Mouse (Mus musculus) forebrain, embryonic 16.5 days (tissue): ENCODE results near the gene Mrpl23. TPM values are rescaled to one million over a fixed set of nuclear protein-coding genes. Genes with fewer than 3 reads are reported as not detected.

ENCODE experiments used
- ATAC-seq: fragments of 200-750 bp; cut with Nextera tagmentation; 2 replicates; pipeline ENCODE4 v1.8.0; 2017; ENCODE audit warnings: mild to moderate bottlenecking, moderate library complexity
- H3K27ac ChIP-seq: fragments of 300-500 bp; sonication (generic); 2 replicates; pipeline ENCODE4 v1.5.1; 2014; ENCODE audit warnings: low read length, control low read depth
- H3K27me3 ChIP-seq: fragments of 300-500 bp; sonication (generic); replicated peaks from 2 replicates; pipeline ENCODE4 v1.6.1; 2014; ENCODE audit warnings: low read length; ENCODE audit not compliant: control insufficient read depth, insufficient read depth
- H3K36me3 ChIP-seq: fragments of 300-500 bp; sonication (generic); 2 replicates; pipeline ENCODE4 v1.6.1; 2014; ENCODE audit not compliant: control insufficient read depth, insufficient read depth
- H3K4me1 ChIP-seq: fragments of 300-500 bp; sonication (generic); replicated peaks from 2 replicates; pipeline ENCODE4 v1.6.1; 2014; ENCODE audit warnings: low read length; ENCODE audit not compliant: control insufficient read depth, insufficient read depth
- H3K4me2 ChIP-seq: fragments of 300-500 bp; sonication (generic); 2 replicates; pipeline ENCODE4 v1.6.1; 2014; ENCODE audit warnings: mild to moderate bottlenecking, low read length, control low read depth
- H3K4me3 ChIP-seq: fragments of 300-500 bp; sonication (generic); replicated peaks from 2 replicates; pipeline ENCODE4 v1.5.1; 2014; ENCODE audit warnings: mild to moderate bottlenecking, low read length, control low read depth
- H3K9ac ChIP-seq: fragments of 300-500 bp; sonication (generic); replicated peaks from 2 replicates; pipeline ENCODE4 v1.6.1; 2014; ENCODE audit warnings: low read depth, low read length, control low read depth
- H3K9me3 ChIP-seq: fragments of 300-500 bp; sonication (generic); 2 replicates; pipeline ENCODE4 v1.6.1; 2016; ENCODE audit warnings: low read length; ENCODE audit not compliant: control insufficient read depth
- WGBS: fragments of 180-500 bp; shearing (Covaris S2); extraction: QIAGEN DNeasy Blood & Tissue Kit; methylation state at CpG from one replicate; pipeline ENCODE4 v1.1.7; 2014; 5-methylcytosine and 5-hydroxymethylcytosine counted together
- polyA plus RNA-seq: library from polyadenylated mRNA; unstranded; fragments of >200 nt; fragmentation: Nextera tagmentation; extraction: Ambion mirVana; gene quantifications from 2 replicates; pipeline ENCODE4 v1.2.1, GENCODE M21; 2015

Gene Mrpl23
- polyA plus RNA-seq, 1 experiment from 2014 or later: 23.0 TPM

DNA sequence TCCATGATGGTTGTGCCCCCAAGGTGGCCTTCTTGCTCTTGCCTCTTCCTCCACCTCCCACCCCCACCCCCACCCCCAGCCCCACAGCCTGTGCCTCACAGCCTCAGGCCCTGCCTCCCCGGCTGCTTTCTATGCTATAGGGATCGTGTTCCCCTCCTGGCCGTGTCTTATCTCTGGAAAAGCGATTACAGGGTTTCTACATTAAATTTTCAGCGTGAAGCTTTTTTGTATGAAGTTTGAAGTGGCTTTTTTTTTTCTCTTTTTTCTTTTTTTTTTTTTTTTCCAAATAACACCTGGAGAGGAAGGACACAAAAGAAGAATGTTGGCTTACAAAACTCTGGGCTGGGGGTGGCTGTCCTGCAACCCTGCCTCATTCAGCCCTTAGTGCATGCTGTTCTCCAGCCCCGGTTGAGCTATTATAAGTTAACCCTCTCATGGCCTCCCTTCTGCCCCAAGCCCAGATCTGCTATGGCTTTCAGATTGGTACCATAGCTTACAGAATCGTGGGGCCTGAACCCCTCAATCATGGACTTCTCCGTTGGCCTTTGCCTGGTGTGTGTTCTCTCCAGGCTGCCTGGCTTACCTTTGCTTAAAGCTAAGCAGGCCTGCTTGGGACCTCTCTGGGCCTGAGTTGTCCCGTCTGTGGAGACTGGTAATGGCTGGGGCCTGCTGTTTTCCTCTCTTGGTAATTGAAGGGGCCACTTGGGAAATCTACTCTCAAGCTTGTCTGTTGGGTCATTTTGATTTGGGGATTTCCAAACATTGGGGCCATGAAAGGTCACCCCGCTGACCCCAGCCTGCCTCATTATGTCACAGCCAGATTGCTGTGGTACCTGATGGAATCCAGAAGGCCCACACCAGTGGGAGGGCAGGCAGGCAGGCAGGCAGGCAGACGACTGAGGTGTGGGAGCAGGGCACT lies 21.2 kb downstream of the Mrpl23 start:
- no peaks in the 10 kb centered on the region for H3K36me3 ChIP-seq
- no peak for ATAC-seq
- H3K4me3 ChIP-seq: no peak overlapping the region
- no peaks in the 10 kb centered on the region for H3K9me3 ChIP-seq
- peaks cover 14% of the 10 kb centered on the region for H3K4me1 ChIP-seq
- 45% methylated on average over 11 of the region's 11 CpGs for WGBS
- peak overlapping the region; percentile 49 for H3K27ac ChIP-seq
- H3K27me3 ChIP-seq: no peaks in the 10 kb centered on the region
- H3K4me2 ChIP-seq: no peak overlapping the region
- no peak overlapping the region for H3K9ac ChIP-seq

DNA sequence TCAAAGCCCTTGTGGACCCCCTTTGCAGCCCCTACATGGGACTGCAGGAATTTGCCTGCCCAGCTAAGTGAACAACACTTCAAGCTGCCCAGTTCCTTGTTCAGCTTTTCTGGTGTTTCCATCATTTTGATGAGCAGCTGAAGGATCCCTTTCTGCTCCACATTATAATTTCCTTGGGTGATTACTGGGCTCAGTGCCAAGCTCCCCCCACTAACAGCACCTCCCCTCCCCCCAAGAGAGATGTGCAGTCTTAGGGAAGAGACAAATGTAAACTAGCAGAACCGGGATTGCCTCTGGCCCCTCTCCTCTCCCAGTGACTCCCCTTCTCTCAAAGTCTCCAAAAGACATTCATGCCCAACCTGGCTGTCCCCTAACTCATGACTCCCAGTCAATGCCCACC lies 22.1 kb downstream of the Mrpl23 start:
- ATAC-seq: peak; percentile 52; the same call in 1 of the 2 replicates

GRCm38 (mm10) chr7:142555366-142556088 lies 23.0 kb downstream of the Mrpl23 start:
- Histone ChIP-seq H3K4me2 (no peak overlapping the region), H3K4me1 (peaks cover 14% of the 10 kb centered on the region), H3K9me3 (no peaks in the 10 kb centered on the region), H3K9ac (no peak overlapping the region), H3K36me3 (no peaks in the 10 kb centered on the region), H3K27me3 (no peaks in the 10 kb centered on the region), H3K27ac (no peak overlapping the region), H3K4me3 (no peak overlapping the region)
- 92% methylated on average over 8 of the region's 8 CpGs for WGBS
- no peak for ATAC-seq

More for the DNA sequence above, 22.1 kb downstream of the Mrpl23 start:
- H3K4me1 ChIP-seq: peaks cover 14% of the 10 kb centered on the region
- H3K4me3 ChIP-seq: no peak overlapping the region
- H3K36me3 ChIP-seq: no peaks in the 10 kb centered on the region
- H3K27ac ChIP-seq: peak overlapping the region; percentile 49
- no peak overlapping the region for H3K9ac ChIP-seq
- 7% methylated on average over 1 of the region's 1 CpGs for WGBS
- no peaks in the 10 kb centered on the region for H3K27me3 ChIP-seq
- no peaks in the 10 kb centered on the region for H3K9me3 ChIP-seq
- no peak overlapping the region for H3K4me2 ChIP-seq

- Histone ChIP-seq H3K4me1 (peaks cover 14% of the 10 kb centered on the region), H3K36me3 (no peaks in the 10 kb centered on the region), H3K9ac (no peak overlapping the region), H3K4me3 (no peak overlapping the region), H3K9me3 (no peaks in the 10 kb centered on the region), H3K27me3 (no peaks in the 10 kb centered on the region), H3K4me2 (no peak overlapping the region), H3K27ac (no peak overlapping the region)
- ATAC-seq: no peak
- WGBS: 95% methylated on average over 2 of the region's 2 CpGs
Observed at GRCm38 (mm10) chr7:142556089-142556476, 23.6 kb downstream of the Mrpl23 start.

GRCm38 (mm10) chr7:142557696-142558095 lies 25.2 kb downstream of the Mrpl23 start:
- no peak overlapping the region for H3K4me2 ChIP-seq
- no peak overlapping the region for H3K9ac ChIP-seq
- WGBS: 24% methylated on average over 6 of the region's 6 CpGs
- no peaks in the 10 kb centered on the region for H3K9me3 ChIP-seq
- H3K4me3 ChIP-seq: no peak overlapping the region
- no peaks in the 10 kb centered on the region for H3K36me3 ChIP-seq
- no peaks in the 10 kb centered on the region for H3K27me3 ChIP-seq
- H3K4me1 ChIP-seq: peaks cover 14% of the 10 kb centered on the region
- H3K27ac ChIP-seq: no peak overlapping the region
- ATAC-seq: no peak

GRCm38 (mm10) chr7:142558511-142559146 lies 26.1 kb downstream of the Mrpl23 start:
- Histone ChIP-seq H3K27me3 (no peaks in the 10 kb centered on the region), H3K4me2 (no peak overlapping the region), H3K36me3 (no peaks in the 10 kb centered on the region), H3K9me3 (no peaks in the 10 kb centered on the region), H3K4me3 (no peak overlapping the region), H3K4me1 (peaks cover 14% of the 10 kb centered on the region), H3K27ac (no peak overlapping the region), H3K9ac (no peak overlapping the region)
- ATAC-seq: no peak
- WGBS: 93% methylated on average over 9 of the region's 9 CpGs

DNA sequence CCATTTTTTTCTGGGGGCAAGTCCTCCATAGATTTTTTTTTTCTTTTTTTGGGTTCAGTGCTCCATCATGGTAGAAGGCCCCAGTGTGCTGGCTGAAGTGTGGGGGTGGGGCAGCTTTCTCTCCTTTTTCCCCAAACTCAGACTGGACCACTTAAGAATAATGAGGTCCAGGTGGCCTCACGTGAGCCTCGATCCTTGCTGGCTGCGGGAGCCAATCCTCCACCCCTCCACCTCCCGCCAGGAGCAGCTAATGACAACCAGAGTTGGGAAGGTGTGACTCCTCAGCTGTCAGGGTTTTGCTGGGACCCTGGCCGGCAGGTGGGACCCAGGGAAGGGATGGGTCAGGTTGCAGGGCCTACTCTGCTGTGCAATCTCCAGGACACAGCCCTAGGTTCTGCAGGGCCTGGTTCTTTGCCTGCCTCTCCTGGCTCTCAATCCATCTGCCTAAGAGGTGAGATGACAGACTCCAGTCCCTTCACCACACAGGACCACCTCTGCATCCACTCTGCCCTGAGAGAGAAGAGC lies 27.2 kb downstream of the Mrpl23 start:
- H3K27ac ChIP-seq: no peak overlapping the region
- ATAC-seq: no peak
- 69% methylated on average over 5 of the region's 5 CpGs for WGBS

GRCm38 (mm10) chr7:142560942-142561855 lies 28.7 kb downstream of the Mrpl23 start:
- H3K27me3 ChIP-seq: no peaks in the 10 kb centered on the region
- 35% methylated on average over 18 of the region's 18 CpGs for WGBS
- H3K27ac ChIP-seq: no peak overlapping the region
- H3K4me1 ChIP-seq: no peaks in the 10 kb centered on the region
- H3K4me3 ChIP-seq: no peak overlapping the region
- no peak overlapping the region for H3K4me2 ChIP-seq
- H3K9me3 ChIP-seq: no peaks in the 10 kb centered on the region
- no peak overlapping the region for H3K9ac ChIP-seq
- no peaks in the 10 kb centered on the region for H3K36me3 ChIP-seq
- ATAC-seq: no peak

More for the DNA sequence above, 27.2 kb downstream of the Mrpl23 start:
- Histone ChIP-seq H3K4me3 (no peak overlapping the region), H3K36me3 (no peaks in the 10 kb centered on the region), H3K9ac (no peak overlapping the region), H3K9me3 (no peaks in the 10 kb centered on the region), H3K4me1 (peaks cover 4% of the 10 kb centered on the region), H3K27me3 (no peaks in the 10 kb centered on the region), H3K4me2 (no peak overlapping the region)
